ENCODE assay signal across 23 mouse cellular contexts in the genomic region with DNA sequence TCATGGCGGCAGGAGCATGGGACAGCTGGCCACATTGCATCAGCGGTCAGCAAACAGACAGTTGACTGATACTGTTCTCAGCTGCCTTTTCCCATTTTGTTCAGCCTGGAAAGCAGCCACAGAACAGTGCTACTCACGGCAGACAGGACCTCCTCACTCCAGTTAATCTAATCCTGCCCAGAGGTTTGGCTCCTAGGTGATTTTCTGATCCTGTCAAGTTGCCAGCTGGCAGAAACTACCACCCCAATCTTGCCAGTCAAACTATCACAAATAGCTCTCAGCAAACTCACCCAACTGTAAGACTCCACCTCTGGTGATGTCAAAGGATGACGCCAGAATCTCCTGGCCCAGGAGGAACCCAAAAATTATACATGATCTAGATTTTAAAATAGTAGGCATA.
DNase-seq lines count a peak whose midpoint lies in the region; ATAC-seq and TF ChIP-seq lines count a peak whose summit lies in the region.
"Had no signal": no experiment of that assay in that cellular context is flagged by ENCODE, and none has a peak within 500 bp of the region (broad histone marks: within the 10 kb centered on the region; RNA-seq: fewer than 3 reads in every experiment).

No protein-coding gene starts in this region.

- H3K27me3 ChIP-seq in heart, embryonic 10.5 days (ENCODE audit: insufficient read depth, poor library complexity, severe bottlenecking): no peaks in the 10 kb centered on the region
- H3K27me3 ChIP-seq in kidney, embryonic 16.5 days (ENCODE audit: insufficient read depth, low read length): no peaks in the 10 kb centered on the region
- H3K27me3 ChIP-seq: forebrain, embryonic 13.5 days; heart, embryonic 13.5 days; hindbrain, embryonic 15.5 days; limb, embryonic 13.5 days; liver, embryonic 12.5 days had no signal

- no peak for ATAC-seq in kidney, embryonic 16.5 days (ENCODE audit: low FRiP score, low TSS enrichment)
- ATAC-seq: forebrain, embryonic 13.5 days; inflammation-experienced regulatory T-cells, adult 6 months; liver, embryonic 12.5 days; lung, postnatal 0 days had no signal

- no peak overlapping the region for H3K27ac ChIP-seq in heart, embryonic 10.5 days
- H3K27ac ChIP-seq in kidney, embryonic 16.5 days (ENCODE audit: low read length): no peak overlapping the region
- peak overlapping the region; percentile 57 for H3K27ac ChIP-seq in layer of hippocampus, adult 2 months
- H3K27ac ChIP-seq: forebrain, embryonic 13.5 days; heart, embryonic 13.5 days; hindbrain, embryonic 10.5 days; hindbrain, embryonic 15.5 days; left cerebral cortex, adult 2 months; limb, embryonic 13.5 days; liver, embryonic 12.5 days had no signal

- H3K4me2 ChIP-seq in kidney, embryonic 16.5 days (replicated peaks; ENCODE audit: low read depth, low read length): no peak overlapping the region
- H3K4me2 ChIP-seq: forebrain, embryonic 13.5 days; heart, embryonic 13.5 days; hindbrain, embryonic 15.5 days; limb, embryonic 13.5 days; liver, embryonic 12.5 days had no signal

- 72% methylated on average over 4 of the region's 4 CpGs for WGBS in heart, embryonic 10.5 days
- WGBS in kidney, embryonic 16.5 days: 87% methylated on average over 4 of the region's 4 CpGs

- H3K36me3 ChIP-seq in heart, embryonic 10.5 days: no peaks in the 10 kb centered on the region
- H3K36me3 ChIP-seq in kidney, embryonic 16.5 days (ENCODE audit: insufficient read depth, low read length): no peaks in the 10 kb centered on the region
- H3K36me3 ChIP-seq: G1E; heart, embryonic 13.5 days; hindbrain, embryonic 10.5 days; hindbrain, embryonic 15.5 days; limb, embryonic 13.5 days had no signal

- H3K4me1 ChIP-seq in heart, embryonic 10.5 days: peaks cover 12% of the 10 kb centered on the region; the same call in 1 of the 2 replicates
- peaks cover 4% of the 10 kb centered on the region; the same call in 1 of the 2 replicates for H3K4me1 ChIP-seq in kidney, embryonic 16.5 days (ENCODE audit: insufficient read depth, low read length)
- H3K4me1 ChIP-seq: liver, embryonic 12.5 days had no signal

- peak; percentile 86 for DNase-seq in heart, adult 11 months
- DNase-seq in heart, embryonic 10.5 days (ENCODE audit: low spot score): no peak
- DNase-seq in kidney, adult 11 months: peak; percentile 12
- DNase-seq in layer of hippocampus, adult 2 months (ENCODE audit: low spot score in 2 of 2): no peak
- no peak for DNase-seq in layer of hippocampus, postnatal 14 days (ENCODE audit: low spot score in 2 of 2)
- DNase-seq in embryo, embryonic 9.5 days (ENCODE audit: extremely low spot score): no peak
- DNase-seq: adrenal gland, postnatal 25 days; cerebellum, adult 18-20 months; gastrocnemius, postnatal 14 days; lung, postnatal 4 days; midbrain, embryonic 14.5 days; thymus, postnatal 4 days had no signal

- no peak overlapping the region for H3K4me3 ChIP-seq in heart, embryonic 10.5 days
- no peak overlapping the region for H3K4me3 ChIP-seq in kidney, embryonic 16.5 days (ENCODE audit: low read length)
- no peak overlapping the region for H3K4me3 ChIP-seq in layer of hippocampus, adult 2 months
- H3K4me3 ChIP-seq: forebrain, embryonic 13.5 days; heart, embryonic 13.5 days; hindbrain, embryonic 10.5 days; hindbrain, embryonic 15.5 days; left cerebral cortex, adult 2 months; limb, embryonic 13.5 days; liver, embryonic 12.5 days had no signal

- H3K9me3 ChIP-seq in heart, embryonic 10.5 days: no peaks in the 10 kb centered on the region
- no peaks in the 10 kb centered on the region for H3K9me3 ChIP-seq in kidney, embryonic 16.5 days (ENCODE audit: low read length)
- H3K9me3 ChIP-seq: forebrain, embryonic 13.5 days; heart, embryonic 13.5 days; hindbrain, embryonic 10.5 days; hindbrain, embryonic 15.5 days; limb, embryonic 13.5 days; liver, embryonic 12.5 days had no signal

- no peak for TF ChIP-seq CTCF in layer of hippocampus, adult 2 months (conservative IDR thresholded peaks at IDR 0.05)

- H3K9ac ChIP-seq in kidney, embryonic 16.5 days (replicated peaks; ENCODE audit: low read length): no peak overlapping the region
- H3K9ac ChIP-seq: forebrain, embryonic 13.5 days; heart, embryonic 13.5 days; hindbrain, embryonic 15.5 days; limb, embryonic 13.5 days; liver, embryonic 12.5 days had no signal

Comparison
In these comparisons a context has a peak if more than half of its experiments do, and no peak if none do; other contexts are left out.
1. DNase-seq: peak in heart, adult 11 months (single experiment) and kidney, adult 11 months (single experiment); none in heart, embryonic 10.5 days (single experiment), layer of hippocampus, adult 2 months (0 of 2), layer of hippocampus, postnatal 14 days (0 of 2) and embryo, embryonic 9.5 days (single experiment).